Mouse (Mus musculus) frontal cortex, postnatal 25 days (tissue): ENCODE measurements around the gene Igsf11.
A peak's percentile ranks its signal among the peaks of the same experiment; 100 is the strongest.

Source experiments
- DNase-seq, 2 experiments: peaks; one replicate each; pipeline ENCODE4 v3.0.0; 2022; ENCODE audit warnings: low spot score in 2 of 2

Igsf11 gene

DNA sequence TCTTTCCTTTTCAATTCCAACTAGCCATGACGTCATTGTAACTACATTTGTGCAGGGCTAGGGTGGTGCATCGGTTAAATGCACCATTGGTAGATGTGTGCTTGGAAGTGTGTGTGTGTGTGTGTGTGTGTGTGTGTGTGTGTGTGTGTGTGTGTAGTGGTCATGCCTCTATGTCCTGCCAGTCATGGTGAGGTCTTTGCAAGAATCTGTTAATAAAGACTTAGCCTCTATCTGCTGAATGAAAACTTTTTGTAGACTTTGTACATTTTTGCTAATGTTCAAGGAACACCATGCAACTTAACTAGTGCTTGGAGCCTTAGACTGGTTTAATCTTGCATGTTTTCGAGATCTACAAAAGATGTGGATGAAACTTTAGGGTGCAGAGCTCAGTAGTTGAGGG, 48.3 kb downstream of the Igsf11 start:
- DNase-seq = no peak

- no peak for DNase-seq
Observed at GRCm38 (mm10) chr16:38941275-38941674, 48.8 kb downstream of the Igsf11 start.

DNA sequence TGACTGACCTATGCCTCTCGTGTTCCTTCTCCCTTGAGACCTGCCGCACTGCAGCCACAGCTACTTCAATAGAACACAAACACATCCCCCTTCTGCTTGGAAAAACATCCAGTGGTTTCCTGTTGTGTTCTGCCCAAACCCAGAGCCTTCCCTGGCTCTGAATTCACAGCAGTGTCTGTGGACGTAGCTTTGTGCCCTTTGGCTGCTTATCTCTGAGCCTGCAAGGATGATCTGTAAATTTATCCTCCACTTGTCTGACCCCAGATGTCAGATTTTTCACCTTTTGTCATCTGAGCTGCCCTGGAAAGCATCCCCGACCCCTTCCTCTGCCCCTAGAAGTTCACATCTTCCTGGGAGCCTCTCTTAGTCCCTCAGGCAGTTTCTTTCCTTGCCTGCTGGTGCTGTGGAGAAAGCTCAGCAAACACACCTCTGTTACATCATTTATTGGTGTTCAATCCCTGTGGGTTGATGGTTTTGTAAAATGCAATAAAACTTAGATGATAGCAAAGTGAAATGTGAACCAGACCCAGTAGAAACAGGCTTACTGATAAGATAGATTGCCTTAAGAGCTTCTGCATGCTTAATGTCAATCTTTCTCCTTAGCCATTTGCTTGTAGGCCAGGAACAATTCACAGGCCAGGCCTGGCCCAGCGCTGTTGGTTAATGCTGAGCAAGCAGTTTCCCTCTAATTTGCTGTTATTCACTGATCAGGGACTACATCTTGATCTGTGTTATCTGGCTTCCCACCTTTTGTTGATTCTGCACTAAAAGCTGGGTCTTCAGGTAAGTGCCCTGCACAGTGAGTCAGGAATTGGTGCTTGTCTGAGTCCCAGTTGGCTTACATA, 51.5 kb downstream of the Igsf11 start:
- no peak for DNase-seq

- DNase-seq = no peak
Observed at GRCm38 (mm10) chr16:38945111-38945510, 52.6 kb downstream of the Igsf11 start.

DNA sequence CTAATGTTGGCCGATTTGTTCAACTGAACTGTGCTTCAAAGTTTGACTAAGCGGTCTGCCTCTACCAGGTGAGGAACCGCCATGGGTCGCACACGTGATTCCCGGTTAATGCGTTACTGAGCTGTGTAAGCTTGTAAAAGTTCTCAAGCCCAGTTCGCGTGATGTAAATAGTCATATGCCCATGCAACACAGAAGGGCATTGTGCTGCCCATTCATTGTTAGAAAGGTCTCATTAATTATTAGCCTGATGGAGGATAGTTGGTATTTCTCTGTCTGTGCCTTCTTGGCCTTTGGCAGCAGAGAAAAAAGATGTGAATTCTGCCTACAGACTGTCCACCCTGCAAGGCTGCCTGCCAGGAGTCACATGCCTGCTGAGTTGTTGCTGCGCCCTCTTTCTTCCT, 53.1 kb downstream of the Igsf11 start:
- DNase-seq = no peak

- DNase-seq = peak in 1 of 2 experiments; percentile 53
Observed at GRCm38 (mm10) chr16:38946453-38946852, 54.0 kb downstream of the Igsf11 start.

- no peak for DNase-seq
Observed at GRCm38 (mm10) chr16:38947141-38947879, 54.8 kb downstream of the Igsf11 start.

DNA sequence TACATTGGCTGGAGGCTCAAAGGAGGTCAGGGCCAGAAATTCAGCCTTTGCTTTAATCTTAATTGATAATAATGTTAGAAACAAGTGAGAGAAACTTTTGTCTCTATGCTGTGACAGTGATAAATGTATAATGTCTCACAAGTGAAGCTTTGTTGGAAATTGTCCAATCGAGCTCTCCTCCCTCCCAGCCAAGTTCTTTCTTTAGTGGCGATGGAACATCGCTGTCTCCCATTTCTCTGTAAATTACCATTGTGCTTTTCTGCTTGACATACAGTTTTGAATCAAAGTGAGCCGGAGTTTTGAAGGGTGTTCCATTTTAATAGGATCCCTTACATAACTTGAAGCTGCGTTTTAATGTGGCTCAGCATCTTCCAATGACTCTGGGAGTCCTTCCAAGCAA, 56.0 kb downstream of the Igsf11 start:
- no peak for DNase-seq

DNA sequence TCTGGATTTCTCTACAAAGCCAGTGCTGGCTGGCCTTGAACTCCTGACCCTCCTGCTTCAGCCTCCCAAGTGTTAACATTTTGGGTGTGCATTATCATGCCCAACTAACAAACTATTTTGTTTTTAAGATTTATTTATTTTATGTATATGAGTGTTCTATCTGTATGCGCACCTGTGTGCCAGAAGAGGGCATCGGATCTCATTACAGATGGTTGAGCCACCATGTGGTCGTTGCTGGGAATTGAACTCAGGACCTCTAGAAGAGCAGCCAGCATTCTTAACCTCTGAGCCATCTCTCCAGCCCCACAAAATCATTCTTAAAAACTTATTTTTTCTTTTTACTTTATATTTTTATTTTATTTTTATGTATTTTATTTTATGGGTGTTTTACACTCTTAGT, 60.4 kb downstream of the Igsf11 start:
- no peak for DNase-seq

DNA sequence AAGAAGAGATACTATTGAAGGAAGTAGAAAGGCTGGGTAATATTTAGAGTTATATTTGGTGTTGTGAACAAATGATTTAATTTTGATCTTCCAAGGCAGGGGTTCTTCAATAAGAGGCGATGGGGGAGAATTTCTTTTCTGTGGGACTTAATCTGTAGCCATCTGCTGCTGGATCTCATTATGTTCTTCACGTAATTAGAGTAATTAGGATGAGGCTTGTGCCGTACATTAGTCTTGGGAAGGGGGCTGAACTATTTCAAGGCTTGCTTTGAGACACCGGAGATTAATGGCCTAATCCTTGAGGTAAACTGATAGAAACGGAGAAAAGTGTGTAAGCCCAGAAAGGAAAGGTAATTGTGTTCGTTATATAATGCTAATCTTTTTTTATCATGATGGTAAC, 61.4 kb downstream of the Igsf11 start:
- DNase-seq = no peak

GRCm38 (mm10) chr16:38954501-38955288, 62.2 kb downstream of the Igsf11 start:
- DNase-seq = no peak

GRCm38 (mm10) chr16:38955296-38955695, 62.8 kb downstream of the Igsf11 start:
- no peak for DNase-seq

DNA sequence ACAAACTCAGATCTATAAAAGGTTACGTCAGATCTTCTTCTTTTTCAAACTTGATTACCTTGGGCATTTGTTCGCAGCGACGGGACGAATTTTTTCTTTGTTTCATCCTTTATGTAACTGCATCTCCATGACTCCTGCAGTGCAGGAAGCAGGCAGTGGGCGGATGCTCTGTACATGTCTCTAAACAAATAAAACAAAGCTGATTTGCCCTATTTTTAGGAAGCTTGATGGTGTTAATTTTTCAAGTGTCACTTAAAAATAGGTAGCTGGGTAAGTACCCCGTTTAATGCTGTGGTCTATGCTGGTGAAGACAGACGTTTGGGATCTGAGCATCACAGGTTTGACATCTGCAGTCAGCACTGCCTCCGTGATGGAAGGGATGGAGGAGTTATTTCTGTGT, 66.3 kb downstream of the Igsf11 start:
- no peak for DNase-seq

DNA sequence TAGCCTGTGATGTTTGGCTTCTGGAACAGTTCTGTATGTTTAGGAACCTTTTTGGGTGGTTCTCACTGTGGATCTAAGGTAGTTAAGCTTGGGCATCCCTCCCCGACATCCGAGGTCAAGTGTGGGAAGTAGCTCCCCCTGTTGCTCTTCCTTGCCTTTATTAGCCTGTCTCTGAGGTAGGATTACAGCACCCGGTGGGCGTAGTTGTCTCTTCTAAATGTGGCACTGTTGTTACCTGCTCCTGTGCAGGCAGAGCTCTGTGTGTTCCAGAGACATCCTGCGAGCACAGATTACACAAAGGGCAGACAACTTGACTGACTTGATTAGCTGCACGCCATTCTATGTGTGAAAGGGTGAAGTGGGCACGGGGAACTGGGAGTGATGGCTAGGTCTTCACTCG, 68.1 kb downstream of the Igsf11 start:
- no peak for DNase-seq

GRCm38 (mm10) chr16:38961865-38962264, 69.4 kb downstream of the Igsf11 start:
- DNase-seq = no peak

DNA sequence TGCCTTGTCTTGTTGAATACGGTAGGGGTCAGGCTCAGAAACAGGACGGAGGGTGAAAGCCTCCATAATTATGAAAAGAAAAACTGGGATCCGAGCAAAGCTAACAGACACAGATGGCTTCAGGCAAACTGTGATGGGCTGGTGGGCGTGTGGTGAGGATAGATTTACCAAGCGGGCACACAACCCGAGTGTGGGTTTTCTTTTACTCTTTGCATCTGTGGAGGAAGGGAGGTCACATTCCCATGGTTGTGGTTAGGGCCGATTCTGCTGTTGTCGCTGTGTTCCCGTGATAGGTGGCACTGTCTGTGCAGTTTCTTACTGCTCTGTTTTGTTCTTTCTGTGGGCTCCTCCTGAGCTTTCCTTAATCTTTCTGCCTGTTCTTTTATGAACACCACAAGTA, 70.2 kb downstream of the Igsf11 start:
- DNase-seq = no peak

GRCm38 (mm10) chr16:38967026-38967425, 74.6 kb downstream of the Igsf11 start:
- no peak for DNase-seq

DNA sequence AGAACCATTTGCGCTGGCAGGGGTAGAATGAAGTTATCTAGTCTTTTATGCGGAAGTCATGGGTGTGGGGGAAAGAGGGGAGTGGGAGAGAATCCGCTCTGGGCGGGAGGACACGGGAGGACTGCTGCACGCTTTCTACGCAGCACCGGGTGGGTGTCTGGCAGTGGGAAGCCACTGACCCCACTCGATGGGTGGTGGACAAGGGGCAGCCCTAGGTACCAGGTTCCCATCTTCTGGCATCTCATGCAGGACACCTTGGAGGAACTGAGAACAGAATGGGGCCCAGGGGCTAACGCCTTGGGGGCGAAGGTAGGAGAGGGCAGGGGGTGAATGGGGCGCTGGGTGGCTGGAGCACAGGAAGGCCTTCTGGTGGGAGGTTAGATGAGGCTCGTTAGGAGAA, 83.7 kb downstream of the Igsf11 start:
- no peak for DNase-seq

DNA sequence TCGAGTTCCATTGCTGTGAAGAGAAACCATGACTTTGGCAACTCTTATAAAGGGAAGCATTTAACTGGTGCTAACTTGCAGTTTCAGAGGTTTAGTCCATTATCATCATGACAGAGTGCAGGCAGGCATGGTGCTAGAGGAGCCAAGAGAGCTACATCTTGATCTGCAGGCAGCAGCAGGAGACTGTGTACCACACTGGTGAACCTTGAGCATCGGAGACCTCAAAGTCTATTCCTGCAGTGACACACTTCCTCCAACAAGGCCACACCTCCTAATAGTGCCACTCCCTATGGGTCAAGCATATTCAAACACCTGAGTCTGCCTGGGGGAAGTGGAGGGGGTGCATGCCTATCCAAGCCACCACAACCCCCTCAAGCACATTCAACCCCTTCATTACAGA, 86.1 kb downstream of the Igsf11 start:
- DNase-seq = no peak

- DNase-seq = no peak
Observed at GRCm38 (mm10) chr16:38980546-38980945, 88.1 kb downstream of the Igsf11 start.

DNA sequence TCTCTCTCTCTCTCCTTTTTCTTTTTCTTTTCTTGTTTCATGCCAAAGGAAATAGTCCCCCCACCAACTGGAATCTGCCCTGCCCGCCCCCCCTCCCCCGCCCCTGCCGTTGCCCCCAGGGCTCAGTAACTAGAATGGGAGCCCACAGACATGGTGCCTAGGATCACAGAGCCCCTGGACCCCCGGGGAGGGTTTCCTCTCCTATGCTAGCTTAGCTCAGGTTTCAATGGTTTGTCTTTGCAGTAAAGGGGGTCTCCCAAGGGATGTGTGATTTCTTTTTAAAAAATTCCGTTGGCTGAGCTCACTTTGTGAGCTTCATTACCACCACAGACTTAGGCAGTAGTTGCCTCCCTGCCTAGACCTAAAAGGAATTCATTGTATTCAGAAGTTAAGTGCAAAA, 89.6 kb downstream of the Igsf11 start:
- DNase-seq = no peak

DNA sequence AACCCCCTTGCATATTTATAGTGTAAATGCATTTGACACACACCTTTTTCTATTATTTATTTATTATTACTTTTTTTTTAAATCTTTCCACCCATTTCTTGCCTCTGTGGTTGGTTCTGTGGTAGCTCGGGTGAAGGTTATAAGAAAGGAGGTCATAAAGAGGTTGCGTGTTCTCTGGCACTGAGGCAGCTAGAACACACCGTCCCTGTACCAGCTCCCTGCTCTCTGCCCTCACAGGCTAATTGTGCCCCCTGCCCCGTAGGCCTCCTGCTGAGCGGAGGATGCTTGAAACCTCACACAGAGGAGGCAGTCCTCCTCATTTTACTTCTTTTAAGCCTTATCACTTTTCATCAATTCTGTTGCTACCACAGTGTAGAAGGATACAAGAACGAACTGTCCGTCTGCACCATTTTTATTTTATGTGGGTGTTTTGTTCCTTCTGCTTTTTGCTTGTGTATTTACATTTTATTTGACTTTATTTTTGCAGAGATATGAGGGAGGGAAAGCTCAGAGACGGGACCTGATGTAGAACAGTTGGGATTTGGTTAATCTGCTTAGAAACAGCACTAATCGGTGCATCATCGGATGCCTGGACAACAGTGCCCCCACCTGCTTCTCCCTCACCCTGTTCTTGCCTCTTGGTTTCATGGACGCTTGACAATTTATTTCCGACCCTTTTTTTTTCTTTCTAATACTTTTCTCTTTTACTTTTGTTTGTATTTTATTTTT, 90.2 kb downstream of the Igsf11 start:
- no peak for DNase-seq
